Mouse (Mus musculus) A20 (cell line): ENCODE results near the gene Plekhm2.

Source experiments
- DNase-seq: peaks from one replicate; pipeline ENCODE4 v3.0.0-alpha.2; 2011; ENCODE audit warnings: low read depth, low spot score

The Plekhm2 gene

DNA sequence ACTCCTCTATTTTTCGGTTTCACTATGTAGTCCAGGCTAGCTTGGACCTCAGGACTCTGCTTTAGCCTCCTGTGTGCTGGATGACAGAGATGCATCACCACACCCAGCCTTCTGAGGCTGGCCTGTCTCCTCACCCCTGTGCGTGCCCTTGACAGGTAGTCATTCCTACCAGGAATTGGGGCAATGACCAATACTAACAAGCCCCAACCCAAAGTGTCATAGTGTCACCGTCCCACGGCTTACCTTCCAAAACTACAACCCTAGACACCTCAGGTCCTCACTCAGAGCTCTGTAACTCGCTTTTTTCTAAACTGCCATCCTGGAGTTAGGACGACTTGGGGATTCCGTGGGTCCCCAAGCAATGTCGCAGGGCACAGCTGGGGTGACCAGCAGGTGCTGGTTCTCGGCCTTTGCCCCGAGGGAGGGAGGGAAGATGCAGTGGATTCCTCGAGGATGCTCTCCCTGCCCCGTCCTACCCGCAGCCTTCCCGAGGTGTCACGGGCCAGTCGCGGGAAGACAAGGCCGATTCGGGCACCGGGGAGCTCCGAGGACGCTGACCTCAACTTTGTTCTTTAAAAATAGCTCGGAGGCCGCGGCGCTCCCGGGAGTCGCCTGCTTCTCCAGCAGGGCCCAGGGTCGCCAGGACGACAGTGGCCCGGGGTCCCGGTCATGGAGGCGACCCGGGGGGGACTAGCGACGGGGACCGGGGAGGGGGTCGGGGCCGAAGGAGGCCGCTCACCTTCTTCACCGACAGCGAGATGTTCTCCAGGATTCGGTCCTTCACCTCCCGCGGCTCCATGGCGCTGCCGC, 1.4 kb downstream of the Plekhm2 start:
- DNase-seq = peak; percentile 41

DNA sequence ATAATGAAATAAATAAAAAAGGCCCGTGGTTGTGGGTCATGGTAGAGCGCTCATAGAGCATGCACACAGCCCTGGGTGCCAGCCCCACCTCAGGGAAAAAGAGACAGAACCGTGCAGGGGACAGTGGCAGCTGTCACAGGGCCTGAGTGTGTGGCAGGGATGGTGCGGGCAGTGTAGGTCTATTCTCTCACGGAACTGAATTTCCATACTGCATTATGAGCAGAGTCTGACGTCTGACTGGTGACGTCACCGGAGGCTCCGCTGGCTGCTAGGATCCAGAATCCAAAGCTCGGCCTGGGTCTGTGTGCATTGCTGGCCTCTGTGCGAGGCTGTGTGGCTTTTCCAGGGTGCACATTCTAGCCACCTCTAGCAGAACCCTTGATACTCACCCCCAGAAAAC, 3.8 kb downstream of the Plekhm2 start:
- no peak for DNase-seq

- DNase-seq = peak; percentile 43
Measured at GRCm38 (mm10) chr4:141659739-141660138, 5.0 kb downstream of the Plekhm2 start.

- DNase-seq = no peak
Measured at GRCm38 (mm10) chr4:141658846-141659484, 5.7 kb downstream of the Plekhm2 start.

DNA sequence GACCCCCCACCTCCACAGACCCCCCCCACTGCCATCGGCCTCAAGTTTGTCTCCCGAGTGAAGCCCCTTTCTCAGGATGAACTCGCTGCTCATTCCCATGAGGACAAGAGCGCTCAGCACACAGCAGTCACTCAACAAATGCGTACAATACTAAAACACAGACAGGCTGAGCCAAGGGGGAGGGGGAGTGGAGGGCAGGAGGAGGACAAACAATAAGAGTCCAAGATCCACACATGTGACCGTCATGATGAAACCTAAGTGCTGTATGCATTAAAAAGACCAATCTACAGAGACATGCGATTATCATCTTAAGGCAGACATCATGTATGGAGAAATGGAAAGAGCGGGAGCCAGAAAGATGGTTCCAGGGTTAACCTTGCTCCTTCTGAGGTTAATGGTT, 7.8 kb downstream of the Plekhm2 start:
- DNase-seq = no peak

GRCm38 (mm10) chr4:141655908-141656608, 8.6 kb downstream of the Plekhm2 start:
- DNase-seq = no peak

GRCm38 (mm10) chr4:141654509-141654908, 10.2 kb downstream of the Plekhm2 start:
- no peak for DNase-seq

- DNase-seq = no peak
Measured at GRCm38 (mm10) chr4:141653813-141654212, 10.9 kb downstream of the Plekhm2 start.

DNA sequence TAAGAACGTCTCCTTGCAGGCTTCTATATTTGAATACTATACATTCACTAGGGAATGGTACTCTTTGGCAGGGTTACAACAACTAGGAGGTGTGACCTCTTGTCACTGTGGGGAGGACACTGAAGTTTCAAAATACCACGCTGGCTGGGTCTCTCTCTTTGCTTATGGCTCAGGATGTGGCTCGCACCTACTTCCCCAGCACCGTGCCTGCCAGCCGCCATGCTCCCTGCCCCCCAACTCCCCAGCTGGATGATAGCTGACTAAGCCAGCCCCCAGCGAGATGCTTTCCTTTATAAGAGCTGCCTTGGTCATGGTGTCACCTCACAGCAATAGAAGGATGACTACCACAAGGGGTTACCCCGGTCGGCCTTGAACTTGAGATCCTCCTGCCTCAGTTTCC, 11.7 kb downstream of the Plekhm2 start:
- no peak for DNase-seq

- no peak for DNase-seq
Measured at GRCm38 (mm10) chr4:141651944-141652343, 12.8 kb downstream of the Plekhm2 start.

DNA sequence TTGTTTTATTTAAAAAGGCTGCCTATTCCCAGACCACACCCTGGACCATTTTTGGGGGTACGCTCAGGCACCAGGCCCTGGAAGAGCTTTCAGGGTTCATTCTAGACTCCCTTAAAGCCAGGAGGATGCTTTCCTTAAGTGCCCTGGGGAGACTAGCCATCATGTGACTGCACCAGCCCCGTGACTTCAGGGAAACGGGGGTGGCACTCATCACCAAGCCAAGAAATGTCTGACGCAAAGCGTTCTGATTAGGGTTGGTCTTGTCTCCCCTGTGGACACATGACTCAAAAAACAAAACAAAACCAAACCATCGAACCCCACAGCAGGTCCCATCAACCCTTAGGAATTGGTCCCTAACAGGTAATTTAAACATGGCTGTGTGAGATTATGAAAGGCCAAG, 13.4 kb downstream of the Plekhm2 start:
- DNase-seq = no peak

- no peak for DNase-seq
Measured at GRCm38 (mm10) chr4:141649244-141649643, 15.5 kb downstream of the Plekhm2 start.

GRCm38 (mm10) chr4:141648262-141648661, 16.4 kb downstream of the Plekhm2 start:
- DNase-seq = no peak

GRCm38 (mm10) chr4:141647187-141647586, 17.5 kb downstream of the Plekhm2 start:
- DNase-seq = no peak

GRCm38 (mm10) chr4:141645988-141646387, 18.7 kb downstream of the Plekhm2 start:
- DNase-seq = no peak

DNA sequence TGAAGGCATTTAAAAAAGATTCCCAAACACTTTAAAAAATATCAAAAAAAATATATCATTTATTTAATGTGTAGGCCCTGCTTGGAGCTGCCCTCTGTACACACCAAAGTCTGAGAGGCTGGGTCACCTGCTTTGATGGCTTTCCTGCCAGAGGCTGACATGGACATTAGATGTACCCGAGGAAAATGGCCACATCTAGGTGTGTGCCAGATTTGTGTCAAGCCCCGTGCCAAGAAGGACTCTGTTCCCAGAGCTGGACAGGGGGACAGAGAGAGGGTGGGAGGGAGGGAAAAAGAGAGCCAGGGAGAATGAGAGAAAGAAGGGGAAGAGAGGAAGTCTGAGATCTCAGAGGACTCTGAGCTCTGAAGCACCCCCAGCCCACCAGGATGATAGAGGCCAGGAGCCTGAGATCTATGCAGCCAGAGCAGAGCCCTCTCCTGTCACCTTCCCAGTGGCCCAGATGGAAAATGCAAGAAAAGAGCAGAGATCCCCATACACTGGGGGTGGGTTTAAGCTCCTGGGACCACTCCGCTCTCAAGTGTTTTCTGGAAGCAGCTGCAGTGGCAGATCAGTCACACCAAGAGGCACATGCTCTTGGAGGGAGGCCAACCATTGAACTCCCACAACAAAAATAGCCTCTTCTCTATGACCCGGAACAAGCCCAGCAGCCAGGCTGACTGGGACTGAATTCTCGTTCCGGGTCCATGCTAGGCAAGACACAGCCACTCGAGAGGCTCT, 21.4 kb downstream of the Plekhm2 start:
- no peak for DNase-seq

DNA sequence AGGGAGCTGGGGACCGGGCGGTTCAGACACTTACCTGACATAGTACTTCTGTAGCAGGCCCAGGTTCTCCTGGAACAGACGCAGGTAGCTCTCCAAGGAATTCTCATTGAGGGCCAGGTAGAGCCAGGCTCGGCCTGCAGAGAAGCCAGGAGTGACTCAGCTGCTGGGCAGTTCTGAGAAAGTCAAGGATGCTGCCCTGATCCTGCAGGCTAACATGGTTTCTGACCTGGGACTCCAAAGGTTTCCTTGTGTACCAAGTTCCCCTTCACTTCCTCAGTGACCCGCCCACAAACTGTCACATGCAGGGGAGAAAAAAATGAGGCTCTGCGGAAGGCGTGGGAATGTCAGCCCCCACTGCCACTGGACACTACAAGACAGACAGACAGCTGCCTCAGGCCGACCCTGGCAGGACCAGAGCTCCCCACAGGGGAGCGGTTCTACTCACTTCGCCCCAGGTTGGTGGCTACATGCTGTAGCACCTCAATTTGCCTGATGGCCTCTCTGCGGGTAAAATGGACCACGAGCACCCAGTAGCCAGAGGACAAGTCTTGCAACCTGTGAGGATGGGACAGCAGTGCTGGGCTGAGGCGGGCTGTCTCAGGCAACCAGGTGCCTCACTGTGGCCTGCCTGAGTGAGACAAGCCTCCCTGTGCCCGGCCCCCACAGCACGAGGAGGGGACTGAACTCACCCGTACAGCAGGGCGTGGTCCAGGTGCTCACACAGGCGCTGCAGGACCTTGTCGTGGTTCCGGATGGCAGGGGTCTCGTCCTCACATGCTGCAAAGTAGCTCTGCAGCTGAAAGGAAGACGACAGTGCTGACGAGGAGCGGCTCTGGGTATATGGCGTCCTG, 22.5 kb downstream of the Plekhm2 start:
- DNase-seq = no peak

GRCm38 (mm10) chr4:141641353-141641771, 23.3 kb downstream of the Plekhm2 start:
- no peak for DNase-seq

GRCm38 (mm10) chr4:141639474-141639873, 25.2 kb downstream of the Plekhm2 start:
- no peak for DNase-seq

- no peak for DNase-seq
Measured at GRCm38 (mm10) chr4:141636693-141637092, 28.0 kb downstream of the Plekhm2 start.

DNA sequence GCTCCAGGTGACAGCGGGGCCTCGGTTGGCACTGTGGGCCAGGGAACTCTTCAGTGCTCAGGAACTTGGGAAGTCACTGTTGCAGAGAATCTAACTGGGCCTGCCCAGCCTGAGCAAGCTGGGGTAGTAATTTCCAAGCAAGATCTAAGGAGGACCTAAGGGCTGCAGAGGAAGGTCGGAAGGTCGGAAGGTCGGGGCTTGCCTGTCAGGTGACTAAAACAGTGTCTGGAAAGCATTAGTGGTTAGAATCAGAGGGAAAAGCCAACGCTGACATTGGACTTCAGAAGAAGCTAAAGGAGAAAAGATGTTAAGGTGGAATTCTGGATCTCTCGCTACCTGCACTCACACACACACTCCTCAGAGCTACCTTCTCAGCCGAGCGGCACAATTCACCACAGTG, 28.7 kb downstream of the Plekhm2 start:
- DNase-seq = no peak
